Mouse (Mus musculus) liver, embryonic 14.5 days (tissue): ENCODE measurements around the gene Nav2. TPM values are rescaled to one million over a fixed set of nuclear protein-coding genes. Genes with fewer than 3 reads are reported as not detected.

Experiments
- ATAC-seq: fragments of 200-750 bp; cut with Nextera tagmentation; 2 replicates; pipeline ENCODE4 v1.8.0; 2017; ENCODE audit warnings: moderate number of reproducible peaks, mild to moderate bottlenecking, moderate library complexity; ENCODE audit not compliant: insufficient read depth
- DNase-seq, 3 experiments: peaks; one replicate each; pipeline ENCODE4 v3.0.0-alpha.2; 2012 to 2013; ENCODE audit warnings: low read depth in 3 of 3, low spot score in 3 of 3
- H3K27ac ChIP-seq: fragments of 300-500 bp; sonication (generic); 2 replicates; pipeline ENCODE4 v1.5.1; 2014; ENCODE audit warnings: moderate library complexity, mild to moderate bottlenecking, control low read depth, inconsistent platforms
- H3K27me3 ChIP-seq: fragments of 300-500 bp; sonication (generic); 2 replicates; pipeline ENCODE4 v1.6.1; 2014; ENCODE audit warnings: mild to moderate bottlenecking, low read length, moderate library complexity; ENCODE audit not compliant: control insufficient read depth, insufficient read depth
- H3K36me3 ChIP-seq: fragments of 300-500 bp; sonication (generic); replicated peaks from 2 replicates; pipeline ENCODE4 v1.6.1; 2014; ENCODE audit warnings: low read depth; ENCODE audit not compliant: control insufficient read depth, insufficient read depth
- H3K4me1 ChIP-seq, 2 experiments: fragments of 200-500 bp in 1 of 2; fragments of 300-500 bp in 1 of 2; sonication (generic) in 1 of 2; replicated peaks; 2 replicates each; pipeline ENCODE4 v1.6.1; 2012 to 2014; ENCODE audit warnings: antibody characterized with exemption in 1 of 2, inconsistent platforms in 1 of 2, low read length in 1 of 2; ENCODE audit not compliant: control insufficient read depth in 2 of 2, insufficient read depth in 2 of 2
- H3K4me2 ChIP-seq: fragments of 300-500 bp; sonication (generic); 2 replicates; pipeline ENCODE4 v1.6.1; 2014; ENCODE audit warnings: low read depth, mild to moderate bottlenecking, control low read depth, moderate library complexity
- H3K4me3 ChIP-seq, 2 experiments: fragments of 200-500 bp in 1 of 2; fragments of 300-500 bp in 1 of 2; sonication (generic) in 1 of 2; 2 replicates each; pipeline ENCODE4 v1.5.1; 2012 to 2014; ENCODE audit warnings: low read depth in 2 of 2, low read length in 2 of 2, mild to moderate bottlenecking in 2 of 2, control low read depth in 1 of 2, inconsistent platforms in 1 of 2, moderate library complexity in 1 of 2; ENCODE audit not compliant: insufficient read depth in 1 of 2
- H3K9ac ChIP-seq: fragments of 300-500 bp; sonication (generic); replicated peaks from 2 replicates; pipeline ENCODE4 v1.6.1; 2014; ENCODE audit warnings: mild to moderate bottlenecking, control low read depth, moderate library complexity
- H3K9me3 ChIP-seq: fragments of 300-500 bp; sonication (generic); 2 replicates; pipeline ENCODE4 v1.6.1; 2016; ENCODE audit warnings: low read length, mixed read lengths; ENCODE audit not compliant: control insufficient read depth
- CTCF ChIP-seq: IDR thresholded peaks from 2 replicates; pipeline ENCODE4 v1.5.1; 2016; ENCODE audit warnings: antibody characterized with exemption, low read depth, control low read depth
- EP300 ChIP-seq: IDR thresholded peaks from 2 replicates; pipeline ENCODE4 v1.6.1; 2016; ENCODE audit warnings: antibody characterized with exemption, low read depth
- WGBS: fragments of 180-500 bp; shearing (Covaris S2); extraction: QIAGEN DNeasy Blood & Tissue Kit; methylation state at CpG from one replicate; pipeline ENCODE4 v1.1.7; 2014; ENCODE audit not compliant: insufficient replicate concordance; 5-methylcytosine and 5-hydroxymethylcytosine counted together
- polyA plus RNA-seq, 2 experiments: library from polyadenylated mRNA; depleted of rRNA in 1 of 2; stranded (reverse) in 1 of 2; unstranded in 1 of 2; fragments of >200 nt; fragmentation: Nextera tagmentation in 1 of 2; extraction: Ambion mirVana in 1 of 2; gene quantifications; 2 replicates each; pipeline versions ENCODE4 v1.2.1 to v1.2.3; 2012 to 2014

Gene Nav2
- polyA plus RNA-seq, 2 experiments, result 1.5 to 1.6 TPM

GRCm38 (mm10) chr7:49065621-49066475, 157.3 kb downstream of the Nav2 start:
- no peaks in the 10 kb centered on the region for H3K9me3 ChIP-seq
- DNase-seq (no peak), ATAC-seq (no peak)
- no peak overlapping the region for H3K4me3 ChIP-seq
- H3K27ac ChIP-seq, result no peak overlapping the region
- H3K4me1 ChIP-seq, result no peaks in the 10 kb centered on the region
- H3K27me3 ChIP-seq, result no peaks in the 10 kb centered on the region
- H3K36me3 ChIP-seq, result no peaks in the 10 kb centered on the region
- no peak overlapping the region for H3K4me2 ChIP-seq
- H3K9ac ChIP-seq, result no peak overlapping the region
- 58% methylated on average over 9 of the region's 9 CpGs for WGBS
- no peak for TF ChIP-seq EP300
- peak; percentile 40 for TF ChIP-seq CTCF

GRCm38 (mm10) chr7:49066828-49067227, 158.3 kb downstream of the Nav2 start:
- TF ChIP-seq EP300 (no peak), CTCF (no peak)
- no peak overlapping the region for H3K27ac ChIP-seq

GRCm38 (mm10) chr7:49069396-49069961, 161.0 kb downstream of the Nav2 start:
- no peaks in the 10 kb centered on the region for H3K36me3 ChIP-seq
- ATAC-seq (no peak), DNase-seq (no peak)
- H3K27ac ChIP-seq, result no peak overlapping the region
- H3K4me3 ChIP-seq, result no peak overlapping the region
- no peak overlapping the region for H3K9ac ChIP-seq
- 68% methylated on average over 12 of the region's 12 CpGs for WGBS
- no peak overlapping the region for H3K4me2 ChIP-seq
- TF ChIP-seq EP300, result no peak
- no peak for TF ChIP-seq CTCF
- no peaks in the 10 kb centered on the region for H3K4me1 ChIP-seq
- H3K27me3 ChIP-seq, result no peaks in the 10 kb centered on the region
- H3K9me3 ChIP-seq, result no peaks in the 10 kb centered on the region

More at GRCm38 (mm10) chr7:49066828-49067227, 158.3 kb downstream of the Nav2 start:
- Histone ChIP-seq H3K36me3 (no peaks in the 10 kb centered on the region), H3K27me3 (no peaks in the 10 kb centered on the region), H3K4me3 (no peak overlapping the region), H3K9me3 (no peaks in the 10 kb centered on the region), H3K4me1 (no peaks in the 10 kb centered on the region), H3K4me2 (no peak overlapping the region), H3K9ac (no peak overlapping the region)
- 82% methylated on average over 1 of the region's 1 CpGs for WGBS
- ATAC-seq (no peak), DNase-seq (no peak)

- ATAC-seq (no peak), DNase-seq (no peak)
- Histone ChIP-seq H3K9me3 (no peaks in the 10 kb centered on the region), H3K36me3 (no peaks in the 10 kb centered on the region), H3K27ac (no peak overlapping the region), H3K4me2 (no peak overlapping the region), H3K9ac (no peak overlapping the region), H3K4me1 (no peaks in the 10 kb centered on the region), H3K27me3 (no peaks in the 10 kb centered on the region), H3K4me3 (no peak overlapping the region)
- TF ChIP-seq EP300 (no peak), CTCF (no peak)
- 44% methylated on average over 1 of the region's 1 CpGs for WGBS
These were observed 162.1 kb downstream of the Nav2 start for GRCm38 (mm10) chr7:49070621-49071020.

GRCm38 (mm10) chr7:49071141-49071567, 162.6 kb downstream of the Nav2 start:
- H3K27me3 ChIP-seq, result no peaks in the 10 kb centered on the region
- ATAC-seq (no peak), DNase-seq (no peak)
- H3K9me3 ChIP-seq, result no peaks in the 10 kb centered on the region
- H3K36me3 ChIP-seq, result no peaks in the 10 kb centered on the region
- H3K27ac ChIP-seq, result no peak overlapping the region
- TF ChIP-seq CTCF, result no peak
- no peak for TF ChIP-seq EP300
- no peak overlapping the region for H3K4me3 ChIP-seq
- no peak overlapping the region for H3K9ac ChIP-seq
- no peaks in the 10 kb centered on the region for H3K4me1 ChIP-seq
- H3K4me2 ChIP-seq, result no peak overlapping the region
- 44% methylated on average over 7 of the region's 7 CpGs for WGBS
